Mouse (Mus musculus): ENCODE measurements at regions not wholly inside any gene's neighbourhood (a gene's known extent, or its start where the extent isn't known, plus 50 kb on each side); places are given as distances from the start of the nearest gene placed in this dataset.

GRCm38 (mm10) chr12:78001846-78002245, 192.2 kb upstream of the Gm6657 start:
- TF ChIP-seq CTCF (IDR thresholded peaks at IDR 0.05; ENCODE audit: low read depth, low read length) (no peak), EP300 (IDR thresholded peaks at IDR 0.05; ENCODE audit: insufficient read depth, low read depth, low read length) (no peak), POLR2A (IDR thresholded peaks at IDR 0.05; ENCODE audit: insufficient read depth, low read length) (no peak)
